Mouse (Mus musculus) retina, postnatal 7 days (tissue): ENCODE measurements around the gene Ddx31.
A peak's percentile ranks its signal among the peaks of the same experiment; 100 is the strongest.

Source experiments
- DNase-seq: peaks from one replicate; pipeline ENCODE4 v3.0.0-alpha.2; 2012; ENCODE audit warnings: low read depth, low spot score

Gene Ddx31

DNA sequence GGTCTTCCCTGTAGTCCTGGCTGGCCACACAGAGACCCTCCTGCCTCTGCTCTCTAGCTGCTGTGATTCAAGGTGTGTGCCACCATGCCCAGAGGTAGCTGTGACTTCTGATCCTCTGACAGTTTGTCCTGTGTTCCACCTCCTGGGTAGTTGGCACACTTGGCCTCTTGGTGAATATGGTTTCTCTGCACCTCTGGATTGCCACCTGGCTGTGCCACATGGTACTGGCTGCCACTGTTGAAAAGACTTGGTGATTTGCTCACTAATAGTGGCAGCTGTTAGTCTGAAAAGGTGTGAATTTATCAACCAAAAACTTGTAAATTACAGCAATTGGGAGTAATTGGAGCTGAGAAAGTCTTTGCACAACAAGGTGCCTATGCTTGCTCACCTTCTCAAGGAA is 23.7 kb downstream of the Ddx31 start:
- DNase-seq = no peak

DNA sequence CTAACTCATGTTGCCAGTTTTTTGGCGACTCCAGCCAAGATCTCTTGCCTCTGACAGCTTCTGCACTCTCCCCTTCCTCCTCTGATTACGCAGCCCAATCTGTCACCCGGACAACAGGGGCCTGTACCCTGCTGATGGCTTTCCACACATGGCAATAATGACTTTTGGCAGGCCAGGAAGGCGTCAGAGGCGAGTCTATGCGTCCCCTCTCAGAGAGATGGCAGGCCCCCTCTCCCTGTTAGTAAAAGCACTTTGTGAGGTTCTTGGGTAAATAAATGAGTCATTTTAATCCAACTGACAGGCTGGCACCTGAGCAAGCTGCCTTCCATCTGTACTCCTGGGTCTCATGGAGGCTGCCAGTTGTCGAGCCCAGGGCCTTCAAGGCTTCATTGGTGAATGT is 27.3 kb downstream of the Ddx31 start:
- DNase-seq = no peak

DNA sequence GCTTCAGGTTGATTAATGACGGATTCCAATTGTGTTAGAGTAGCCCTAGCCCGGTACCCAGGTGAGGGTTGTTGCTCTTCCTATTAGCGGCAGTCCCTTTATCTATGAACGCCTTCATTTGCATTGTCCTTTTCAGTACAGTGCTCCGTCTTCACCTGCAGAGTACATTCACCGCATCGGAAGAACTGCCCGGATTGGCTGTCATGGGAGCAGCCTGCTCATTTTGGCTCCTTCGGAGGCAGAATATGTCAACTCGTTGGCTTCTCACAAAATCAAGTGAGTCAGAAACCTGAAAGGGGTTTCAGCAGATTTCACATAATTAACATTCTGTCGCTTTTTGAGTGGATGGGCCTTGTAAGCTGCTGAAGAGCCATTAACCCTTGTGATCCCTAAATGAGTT is 35.3 kb downstream of the Ddx31 start:
- DNase-seq = no peak

DNA sequence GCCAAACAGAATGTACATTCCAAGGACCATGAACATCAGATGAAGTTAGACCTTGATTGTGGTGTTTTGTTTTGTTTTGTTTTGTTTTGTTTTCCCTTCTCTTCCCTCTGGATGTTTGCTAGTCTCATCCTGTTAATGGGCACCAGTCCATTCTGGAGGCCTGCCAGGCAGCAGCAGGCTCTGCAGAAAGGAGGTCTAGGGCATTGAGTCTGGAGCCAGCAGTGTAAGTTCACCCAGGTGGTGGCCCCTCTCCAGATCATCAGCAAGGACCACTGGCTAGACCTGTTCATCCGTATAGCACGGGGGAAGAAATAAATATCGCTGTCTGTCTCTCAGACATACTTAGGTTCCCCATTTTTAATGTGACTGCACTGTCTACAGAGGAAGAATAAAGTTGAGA is 41.1 kb downstream of the Ddx31 start:
- no peak for DNase-seq

DNA sequence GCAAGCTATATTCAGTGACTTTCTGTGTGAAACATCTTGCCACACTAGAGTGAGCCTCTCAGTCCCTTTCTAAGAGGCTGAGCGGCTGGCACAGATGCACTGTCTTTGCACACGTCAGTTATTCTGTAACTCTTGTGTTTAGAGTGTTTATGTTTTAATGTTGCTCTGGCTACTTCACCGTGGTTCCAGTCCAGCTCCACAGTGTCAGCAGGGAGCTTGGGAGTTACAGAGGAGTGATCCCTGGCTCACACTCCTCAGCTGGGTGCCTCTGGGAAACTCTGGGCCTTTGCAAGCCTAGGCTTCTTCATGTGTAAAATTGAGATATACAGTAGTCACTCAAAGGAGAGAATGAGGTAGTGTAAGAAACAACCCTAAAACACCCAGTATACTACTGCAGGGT is 41.8 kb downstream of the Ddx31 start:
- no peak for DNase-seq

GRCm38 (mm10) chr2:28882826-28883485 is 42.8 kb downstream of the Ddx31 start:
- DNase-seq = no peak

GRCm38 (mm10) chr2:28884914-28885313 is 44.7 kb downstream of the Ddx31 start:
- DNase-seq = no peak

GRCm38 (mm10) chr2:28892796-28893195 is 52.6 kb downstream of the Ddx31 start:
- DNase-seq = no peak

- DNase-seq = no peak
These were observed 53.3 kb downstream of the Ddx31 start for GRCm38 (mm10) chr2:28893526-28893925.

- no peak for DNase-seq
These were observed 55.7 kb downstream of the Ddx31 start for GRCm38 (mm10) chr2:28895876-28896275.

GRCm38 (mm10) chr2:28897340-28897899 is 57.2 kb downstream of the Ddx31 start:
- DNase-seq = no peak

- DNase-seq = no peak
These were observed 62.1 kb downstream of the Ddx31 start for GRCm38 (mm10) chr2:28902291-28902690.

GRCm38 (mm10) chr2:28903871-28904270 is 63.7 kb downstream of the Ddx31 start:
- no peak for DNase-seq

DNA sequence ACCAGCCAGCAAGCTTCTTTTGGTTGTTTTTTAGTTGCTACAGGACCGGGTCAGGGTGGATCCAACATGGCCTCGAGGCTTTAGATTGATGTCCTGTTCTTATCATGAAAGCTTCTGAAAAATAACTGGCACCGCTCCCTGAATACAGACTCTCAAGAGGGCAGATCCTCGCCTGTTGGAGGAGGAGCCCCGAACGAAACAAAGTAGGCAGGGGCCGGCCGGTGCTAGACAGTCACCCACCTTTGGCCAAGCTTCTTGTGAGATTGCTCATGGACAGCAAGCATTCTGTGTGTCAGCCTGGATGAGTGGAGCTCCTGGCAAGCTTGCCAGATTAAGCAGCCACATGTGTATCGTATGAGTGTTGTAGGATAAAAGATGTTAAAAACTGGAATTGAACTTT is 64.6 kb downstream of the Ddx31 start:
- DNase-seq = no peak

GRCm38 (mm10) chr2:28905561-28905960 is 65.4 kb downstream of the Ddx31 start:
- no peak for DNase-seq

DNA sequence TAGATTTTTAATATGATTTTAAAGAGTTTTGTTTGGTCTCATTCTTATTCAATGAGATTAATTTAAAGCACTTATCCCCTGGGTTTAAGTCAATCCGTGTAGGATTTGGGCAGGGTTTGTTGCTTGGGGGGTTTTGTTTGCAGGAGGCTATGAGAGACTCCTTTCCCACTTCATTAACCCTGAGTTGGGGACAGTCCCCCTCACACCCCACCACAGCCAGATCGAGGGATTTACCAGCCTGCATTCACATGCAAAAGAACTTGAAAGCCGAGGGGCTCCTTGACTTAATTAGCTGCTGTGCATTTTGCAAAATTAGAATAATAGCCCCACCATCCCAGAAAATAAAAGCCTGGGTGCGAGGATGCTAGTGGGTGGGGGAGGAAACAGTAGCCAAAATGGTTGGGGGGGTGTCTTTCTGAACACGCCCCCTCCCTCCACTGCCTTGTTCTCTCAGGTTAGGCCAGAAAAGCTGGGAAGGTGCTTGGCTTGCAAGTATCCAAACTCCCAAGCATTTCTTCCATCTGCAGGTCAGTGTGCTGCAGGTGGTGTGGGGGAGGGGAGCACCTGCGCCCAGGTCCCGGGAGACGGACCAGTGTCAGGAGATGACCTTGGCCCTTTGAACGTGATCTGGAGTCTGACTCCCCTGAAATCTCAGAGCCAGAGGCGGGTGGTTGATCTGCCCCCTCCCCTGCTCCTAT is 67.6 kb downstream of the Ddx31 start:
- DNase-seq = no peak

- DNase-seq = peak; percentile 58
These were observed 68.4 kb downstream of the Ddx31 start for GRCm38 (mm10) chr2:28908389-28909153.

- DNase-seq = no peak
These were observed 69.1 kb downstream of the Ddx31 start for GRCm38 (mm10) chr2:28909186-28909817.

- DNase-seq = no peak
These were observed 69.9 kb downstream of the Ddx31 start for GRCm38 (mm10) chr2:28909818-28910710.

DNA sequence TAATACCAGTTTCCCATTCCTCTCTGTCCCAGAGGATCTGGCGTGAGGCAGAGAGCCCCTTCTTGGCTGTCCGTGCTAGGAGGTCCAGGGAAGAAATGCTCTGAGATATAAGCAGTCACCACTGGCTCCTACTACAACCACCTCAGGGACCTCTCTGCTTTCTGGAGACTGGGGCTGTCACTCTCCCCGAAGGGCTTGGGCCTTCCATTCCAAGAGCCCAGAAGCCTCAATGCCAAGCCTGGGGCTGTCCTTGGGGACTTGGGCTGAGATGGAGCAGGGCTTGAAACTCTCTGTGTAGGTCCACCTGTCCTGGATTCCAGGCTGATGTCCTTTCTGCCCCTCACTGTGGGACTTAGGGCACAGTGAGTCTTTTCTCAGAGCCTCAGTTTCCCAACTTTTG is 70.7 kb downstream of the Ddx31 start:
- DNase-seq = no peak
